Mouse (Mus musculus) adrenal gland (tissue): ENCODE results near the gene Wbp11.

Experiments used
- intact Hi-C: fragments of 180-260 bp; cut with DNase I; formaldehyde crosslinking; loops from one replicate; pipeline ENCODE4 v1.15.1; 2025

Wbp11 gene

DNA sequence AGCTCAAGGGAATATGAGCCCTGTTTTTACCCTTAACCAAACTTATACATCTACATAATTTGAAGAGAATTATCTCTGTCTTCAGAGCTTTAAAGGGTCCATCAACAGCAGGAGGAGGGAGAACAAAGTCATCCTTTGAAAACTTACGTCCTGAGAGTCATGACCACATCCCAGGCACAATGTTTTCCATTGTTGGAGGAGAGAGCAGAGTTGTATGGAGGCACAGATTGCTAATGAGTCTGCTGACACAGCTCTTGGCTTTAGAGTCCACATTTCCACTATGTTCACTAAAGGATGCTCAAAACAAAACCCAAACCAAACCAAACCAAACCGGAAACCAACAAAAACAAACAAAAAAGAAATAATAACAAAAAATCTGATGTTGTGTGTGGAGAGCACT, 16.9 kb upstream of the Wbp11 start:
- intact Hi-C loops: no loop called here

GRCm38 (mm10) chr6:136837323-136837722, 9.3 kb upstream of the Wbp11 start:
- intact Hi-C loops: no loop called here

GRCm38 (mm10) chr6:136835352-136835751, 7.3 kb upstream of the Wbp11 start, which contains the start of gene Smco3:
Gene Smco3 (minus strand): TSS chr6:136835452.
- intact Hi-C loops: no loop called here

DNA sequence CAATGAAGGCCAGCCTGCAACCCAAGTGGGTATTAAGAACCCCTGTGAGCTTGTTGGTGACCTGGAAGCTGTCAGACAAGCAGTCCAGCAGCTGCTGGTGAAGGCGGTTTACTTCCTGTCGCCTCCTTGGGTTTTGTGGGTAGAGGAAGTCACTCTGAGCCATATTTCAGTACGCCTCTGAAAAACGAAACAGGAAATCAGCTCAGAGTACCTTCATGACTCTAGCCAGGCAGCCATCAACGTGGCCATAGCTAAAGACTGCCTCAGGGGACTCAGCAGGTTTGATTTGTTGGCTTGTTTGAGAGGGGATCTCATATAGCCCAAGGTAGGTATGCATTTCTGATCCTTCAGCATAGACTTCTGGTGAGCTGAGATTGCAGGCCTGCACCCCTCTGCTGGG, 3.7 kb upstream of the Wbp11 start:
- intact Hi-C loops: no loop called here

DNA sequence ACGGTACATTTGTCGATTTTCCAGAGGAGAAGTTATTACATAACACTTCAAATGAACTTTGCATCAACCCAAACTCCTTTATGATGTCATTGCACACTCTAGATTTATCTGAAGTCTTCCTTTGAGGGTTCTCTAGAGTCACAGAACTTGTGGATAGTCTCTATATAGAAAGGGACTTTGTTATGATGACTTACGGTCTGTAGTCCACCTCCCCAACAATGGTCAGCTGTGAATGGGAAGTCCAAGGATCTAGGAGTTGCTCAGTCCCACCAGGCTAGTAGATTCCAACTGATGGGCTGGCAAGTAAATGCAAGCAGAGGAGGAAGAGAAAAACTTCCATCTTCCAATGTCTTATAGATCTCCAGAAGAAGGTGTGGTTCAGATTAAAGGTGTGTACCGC, 648 bp upstream of the Wbp11 start:
- intact Hi-C loops: no loop called here

DNA sequence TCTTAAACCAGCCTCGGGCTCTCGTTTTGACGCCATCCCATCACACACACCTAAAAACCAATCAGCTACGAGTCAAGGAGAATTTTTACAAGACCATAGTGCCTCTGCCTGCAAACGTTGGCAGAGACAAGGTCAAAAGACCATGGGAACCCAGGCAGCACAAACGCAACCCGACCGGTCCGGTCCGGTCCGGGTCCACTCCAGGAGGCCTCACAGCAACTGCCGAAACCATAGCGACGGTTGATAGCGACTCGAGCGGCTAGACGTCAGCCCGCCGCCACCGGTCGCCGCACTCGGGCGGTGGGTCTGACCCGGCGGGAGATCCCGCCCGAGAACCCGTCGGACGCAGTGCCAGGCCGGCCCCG, 535 bp downstream of the Wbp11 start, which contains the start of gene BC049715:
TSS of gene BC049715 (plus strand) at position 111 of the 365 bp plus-strand sequence.
- intact Hi-C loops: no loop called here

GRCm38 (mm10) chr6:136827116-136827515, 917 bp downstream of the Wbp11 start:
- intact Hi-C loops: no loop called here

GRCm38 (mm10) chr6:136824987-136825386, 3.0 kb downstream of the Wbp11 start:
- intact Hi-C loops: loop anchor here (2.0 kb wide), 1 partner anchor 16 kb away; the partner anchor contains the start of gene H2afj

DNA sequence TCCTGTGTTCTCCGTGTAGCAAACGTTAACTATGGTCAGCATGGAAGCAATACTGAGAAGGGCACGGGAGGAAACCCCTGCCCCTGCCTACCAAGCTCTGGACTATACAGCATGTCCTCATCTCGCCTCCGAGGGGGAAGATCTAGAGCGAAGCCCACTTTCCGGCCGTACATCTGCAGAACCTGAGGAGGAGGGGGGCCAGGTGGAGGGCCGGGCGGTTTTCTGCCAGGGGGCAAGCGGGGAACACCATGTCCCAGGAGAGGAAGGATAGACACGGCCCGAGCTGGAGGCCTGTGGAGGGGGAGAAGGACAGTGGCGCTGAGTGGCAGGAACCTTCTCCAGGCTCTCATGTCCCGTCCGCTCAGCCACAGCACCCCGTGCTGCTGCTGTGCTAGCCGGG, 6.9 kb downstream of the Wbp11 start:
- intact Hi-C loops: no loop called here

DNA sequence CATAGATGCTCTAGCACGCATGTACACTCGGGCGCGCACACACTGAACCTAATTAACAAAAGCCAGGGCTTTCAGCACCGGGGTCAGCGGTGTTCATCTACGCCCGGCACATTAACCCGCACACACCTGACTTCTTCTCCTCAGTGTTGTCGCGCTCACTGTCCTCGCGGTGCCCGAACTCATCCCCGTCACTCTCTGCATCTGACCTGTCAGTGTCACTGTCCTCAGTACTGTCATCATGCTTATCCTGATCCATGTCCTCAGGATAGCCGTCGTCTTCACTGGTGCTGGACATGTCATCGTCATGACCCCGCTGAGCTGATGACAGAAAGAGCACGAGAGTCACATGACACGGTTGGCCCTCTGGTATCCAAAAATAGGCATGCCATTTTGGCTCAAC, 7.7 kb downstream of the Wbp11 start:
- intact Hi-C loops: no loop called here

DNA sequence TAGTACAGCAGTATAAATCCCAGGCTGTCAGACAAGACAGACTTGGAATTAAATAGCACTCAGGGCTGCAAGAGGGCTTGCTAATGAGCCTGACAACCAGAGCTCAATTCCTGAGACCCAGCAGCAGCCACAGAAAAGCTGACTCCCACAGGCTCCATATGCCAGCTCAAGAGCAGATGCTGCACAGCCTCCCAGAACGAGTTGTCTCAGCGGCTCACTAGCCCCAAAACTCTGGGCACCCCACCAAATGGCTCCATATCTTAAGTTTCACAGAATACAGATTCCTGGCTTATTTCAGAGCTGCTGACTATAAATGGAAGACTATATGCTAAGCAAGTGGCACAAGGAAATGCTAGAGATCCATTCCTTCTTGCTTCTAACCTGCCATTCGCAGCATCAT, 10.5 kb downstream of the Wbp11 start:
- intact Hi-C loops: no loop called here

GRCm38 (mm10) chr6:136816826-136817225, 11.2 kb downstream of the Wbp11 start:
- intact Hi-C loops: no loop called here

GRCm38 (mm10) chr6:136815381-136815780, 12.7 kb downstream of the Wbp11 start:
- intact Hi-C loops: no loop called here

- intact Hi-C loops: no loop called here
Observed at GRCm38 (mm10) chr6:136813117-136813516, 14.9 kb downstream of the Wbp11 start.

DNA sequence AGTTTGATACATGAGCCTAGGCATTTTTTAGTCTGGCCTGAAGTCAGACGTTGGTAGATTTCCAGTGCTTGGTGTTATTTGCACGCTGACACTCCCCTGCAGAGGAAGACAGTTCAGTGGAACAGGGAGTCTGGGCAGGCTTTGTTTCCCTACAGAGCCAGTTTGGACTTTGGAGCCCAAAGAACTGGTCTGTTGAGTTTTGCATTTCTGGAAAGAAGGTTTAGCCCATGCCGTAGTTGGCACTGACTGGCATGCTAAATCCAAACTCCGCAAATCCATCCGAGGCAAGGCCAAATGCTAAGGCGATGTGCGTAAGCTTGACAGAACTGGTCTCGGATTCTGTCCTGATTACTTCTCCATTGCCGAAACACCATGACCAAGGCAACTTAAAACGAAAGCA, 16.8 kb downstream of the Wbp11 start:
- intact Hi-C loops: no loop called here

DNA sequence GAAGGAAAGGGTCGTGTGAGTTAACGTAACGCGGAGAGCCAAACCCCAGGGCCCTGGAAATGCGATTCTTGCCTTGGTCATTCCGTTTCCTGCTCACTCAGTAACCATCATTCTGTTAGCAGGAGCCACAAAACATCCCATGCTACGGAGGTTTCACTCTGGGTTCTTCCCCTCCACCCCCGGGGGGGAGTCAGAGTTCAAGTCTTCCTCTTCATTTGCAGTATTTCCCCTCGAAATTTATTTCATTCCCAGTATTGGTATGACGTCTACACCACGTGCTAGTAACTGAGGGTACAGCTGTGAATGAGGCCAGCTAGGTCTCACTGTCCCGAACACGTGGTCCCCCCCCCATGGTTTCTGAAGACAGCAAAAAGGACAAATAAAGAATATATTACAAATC, 18.4 kb downstream of the Wbp11 start:
- intact Hi-C loops: loop anchor here (2.0 kb wide), 1 partner anchor 15 kb away; no protein-coding TSS in a partner anchor

DNA sequence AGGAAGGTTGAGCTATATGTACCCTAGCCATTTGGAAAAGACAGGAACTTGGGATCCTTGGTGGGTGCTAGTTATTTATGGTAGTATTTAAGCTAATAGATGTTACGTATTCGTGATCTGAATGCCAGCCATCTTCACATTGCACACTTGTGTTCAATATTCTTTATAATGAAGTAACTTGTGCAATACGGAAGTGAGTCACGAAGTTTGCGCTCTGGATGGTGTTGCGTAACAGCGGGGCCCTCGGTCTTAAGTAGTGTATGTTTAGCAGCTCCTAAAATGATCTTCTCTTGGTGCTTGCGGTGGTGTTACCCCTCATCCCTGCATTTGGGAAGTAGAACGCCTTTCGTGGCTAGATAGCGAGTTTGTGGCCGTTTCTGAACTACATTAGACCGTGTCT, 19.0 kb downstream of the Wbp11 start:
- intact Hi-C loops: loop anchor here (2.0 kb wide), 1 partner anchor 16 kb away; no protein-coding TSS in a partner anchor

DNA sequence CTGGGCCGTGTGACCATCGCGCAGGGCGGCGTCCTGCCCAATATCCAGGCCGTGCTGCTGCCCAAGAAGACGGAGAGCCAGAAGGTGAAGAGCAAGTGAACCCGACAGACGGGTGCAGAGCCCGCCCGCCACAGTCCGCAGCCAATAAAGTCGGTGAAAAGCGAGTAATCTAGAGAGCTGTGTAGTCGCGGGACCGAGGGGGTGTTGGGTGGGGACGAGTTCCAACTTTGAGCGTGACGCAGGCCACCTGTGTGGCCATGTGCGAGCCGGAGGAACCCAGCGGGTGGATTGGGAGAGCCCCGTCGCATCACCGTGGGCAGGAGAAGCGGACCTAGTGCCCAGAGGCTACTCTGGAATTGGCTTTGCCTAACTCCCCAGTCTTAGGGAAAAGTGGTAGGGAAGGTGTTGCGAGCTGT, 19.4 kb downstream of the Wbp11 start:
- intact Hi-C loops: loop anchor here (2.0 kb wide), 1 partner anchor 16 kb away; no protein-coding TSS in a partner anchor

DNA sequence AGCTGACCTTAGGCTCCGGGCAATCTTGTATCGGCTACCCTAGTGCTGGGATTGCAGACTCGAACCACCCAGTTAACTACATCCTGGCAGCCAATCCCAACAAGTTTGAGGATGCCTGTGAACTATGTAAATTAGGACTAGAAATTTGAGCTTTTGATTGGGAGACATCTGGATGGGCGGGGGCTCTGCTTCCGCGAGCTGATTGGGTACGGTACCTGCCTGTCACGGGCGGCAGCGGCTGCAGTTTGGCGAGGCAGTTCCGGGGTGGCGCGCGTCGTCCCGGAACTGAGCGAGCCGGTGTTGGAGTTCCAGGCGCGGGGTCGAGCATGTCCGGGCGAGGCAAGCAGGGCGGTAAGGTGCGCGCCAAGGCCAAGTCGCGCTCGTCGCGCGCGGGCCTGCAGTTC, 20.0 kb downstream of the Wbp11 start, which contains the start of gene H2afj:
TSS of gene H2afj (plus strand) at position 231 of the 404 bp plus-strand sequence.
- intact Hi-C loops: loop anchor here (2.0 kb wide), 1 partner anchor 17 kb away; no protein-coding TSS in a partner anchor

GRCm38 (mm10) chr6:136807395-136808013, 20.5 kb downstream of the Wbp11 start:
- intact Hi-C loops: loop anchor here (2.0 kb wide), 1 partner anchor 17 kb away; no protein-coding TSS in a partner anchor

- intact Hi-C loops: no loop called here
Observed at GRCm38 (mm10) chr6:136806819-136807218, 21.2 kb downstream of the Wbp11 start.

DNA sequence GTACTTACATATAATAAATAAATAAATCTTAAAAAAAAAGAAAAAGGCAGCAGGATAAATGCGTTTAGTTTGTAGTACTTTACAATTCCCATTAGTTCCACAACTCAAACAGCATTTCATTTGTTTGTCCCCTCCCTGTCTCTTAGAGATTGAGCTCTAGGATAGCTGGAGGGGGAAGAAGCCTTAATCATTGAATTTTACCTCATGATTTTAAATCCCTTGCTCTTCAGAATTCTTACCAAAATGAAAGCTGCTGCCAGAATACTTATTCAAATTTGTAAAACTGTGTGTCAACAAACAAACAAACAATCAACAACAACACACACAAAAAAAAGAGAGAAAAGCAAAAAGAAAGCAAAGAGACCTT, 22.6 kb downstream of the Wbp11 start:
- intact Hi-C loops: no loop called here

DNA sequence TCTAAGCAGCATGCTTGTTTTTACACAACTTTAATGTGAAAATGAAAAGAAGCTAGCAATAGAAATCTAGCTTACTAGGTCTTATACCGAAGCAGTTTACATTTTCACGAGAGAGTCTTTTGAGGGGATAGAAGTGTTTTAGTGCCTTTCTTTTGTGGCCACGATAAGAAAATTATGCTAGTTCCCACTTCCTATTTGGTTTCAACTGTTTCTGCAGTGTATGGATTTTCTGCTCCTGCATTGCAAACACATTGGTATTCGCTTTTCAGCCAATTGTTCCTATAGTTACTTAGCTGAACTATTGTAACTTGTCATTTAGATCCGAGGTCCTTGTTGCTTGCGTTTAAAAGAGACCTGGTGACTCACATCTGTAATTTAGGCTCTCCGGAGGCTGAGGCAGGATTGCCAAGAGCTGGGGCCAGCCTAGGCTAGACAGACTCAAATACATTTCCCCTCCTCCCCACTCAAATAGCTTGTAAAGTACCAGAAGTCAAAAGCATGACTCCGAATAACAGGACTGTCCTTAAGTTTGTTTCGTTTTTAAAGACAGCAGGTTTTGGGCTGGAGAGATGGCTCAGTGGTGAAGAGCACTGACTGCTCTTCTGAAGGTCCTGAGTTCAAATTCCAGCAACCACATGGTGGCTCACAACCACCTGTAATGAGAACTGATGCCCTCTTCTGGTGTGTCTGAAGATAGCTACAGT, 23.2 kb downstream of the Wbp11 start:
- intact Hi-C loops: no loop called here
